Mouse (Mus musculus) left cerebral cortex, postnatal 4 days (tissue): ENCODE results near the gene Gnpat. TPM values are rescaled to one million over a fixed set of nuclear protein-coding genes. Genes with fewer than 3 reads are reported as not detected.

Source experiments
- DNase-seq: peaks from one replicate; pipeline ENCODE4 v3.0.0-alpha.2; 2022
- intact Hi-C: fragments of 180-260 bp; cut with DNase I; formaldehyde crosslinking; loops from one replicate; pipeline ENCODE4 v1.15.1; 2025
- total RNA-seq, 2 experiments: library from RNA; stranded (reverse); gene quantifications; 2 replicates each; pipeline ENCODE4 v1.2.3; 2021

Gnpat gene
- 10 to 100 TPM; 62.1 to 69.6 TPM for total RNA-seq

GRCm38 (mm10) chr8:124862321-124863162, at the start of gene Gnpat, which contains the start of gene 2810004N23Rik:
Gnpat (plus strand) TSS chr8:124863033.
2810004N23Rik (minus strand) TSS chr8:124863120.
- intact Hi-C loops = no loop called here
- DNase-seq = peak; percentile 96

GRCm38 (mm10) chr8:124813326-124813725, 49.5 kb upstream of the Gnpat start:
- DNase-seq = no peak
- intact Hi-C loops = no loop called here

GRCm38 (mm10) chr8:124815870-124816269, 47.0 kb upstream of the Gnpat start:
- intact Hi-C loops = no loop called here
- no peak for DNase-seq

GRCm38 (mm10) chr8:124816866-124817265, 46.0 kb upstream of the Gnpat start:
- DNase-seq = no peak
- intact Hi-C loops = no loop called here

- intact Hi-C loops = no loop called here
- DNase-seq = no peak
Measured at GRCm38 (mm10) chr8:124817361-124817760, 45.5 kb upstream of the Gnpat start.

GRCm38 (mm10) chr8:124819612-124820115, 43.2 kb upstream of the Gnpat start:
- no peak for DNase-seq
- intact Hi-C loops = no loop called here

- DNase-seq = no peak
- intact Hi-C loops = no loop called here
Measured at GRCm38 (mm10) chr8:124820125-124820524, 42.7 kb upstream of the Gnpat start.

- DNase-seq = no peak
- intact Hi-C loops = no loop called here
Measured at GRCm38 (mm10) chr8:124823497-124823896, 39.3 kb upstream of the Gnpat start.

- no peak for DNase-seq
- intact Hi-C loops = no loop called here
Measured at GRCm38 (mm10) chr8:124826658-124827057, 36.2 kb upstream of the Gnpat start.

GRCm38 (mm10) chr8:124827387-124827786, 35.4 kb upstream of the Gnpat start:
- intact Hi-C loops = no loop called here
- DNase-seq = peak; percentile 59

- intact Hi-C loops = no loop called here
- peak; percentile 39 for DNase-seq
Measured at GRCm38 (mm10) chr8:124828561-124829240, 34.1 kb upstream of the Gnpat start.

- DNase-seq = no peak
- intact Hi-C loops = no loop called here
Measured at GRCm38 (mm10) chr8:124830050-124830449, 32.8 kb upstream of the Gnpat start.

- intact Hi-C loops = no loop called here
- no peak for DNase-seq
Measured at GRCm38 (mm10) chr8:124831531-124831930, 31.3 kb upstream of the Gnpat start.

GRCm38 (mm10) chr8:124831941-124832340, 30.9 kb upstream of the Gnpat start:
- DNase-seq = no peak
- intact Hi-C loops = no loop called here

- no peak for DNase-seq
- intact Hi-C loops = no loop called here
Measured at GRCm38 (mm10) chr8:124833430-124834205, 29.2 kb upstream of the Gnpat start.

GRCm38 (mm10) chr8:124835848-124836247, 27.0 kb upstream of the Gnpat start:
- no peak for DNase-seq
- intact Hi-C loops = no loop called here

- intact Hi-C loops = no loop called here
- DNase-seq = no peak
Measured at GRCm38 (mm10) chr8:124836273-124836672, 26.6 kb upstream of the Gnpat start.

GRCm38 (mm10) chr8:124836907-124837306, 25.9 kb upstream of the Gnpat start:
- no peak for DNase-seq
- intact Hi-C loops = no loop called here

GRCm38 (mm10) chr8:124837956-124838355, 24.9 kb upstream of the Gnpat start:
- DNase-seq = no peak
- intact Hi-C loops = no loop called here

- intact Hi-C loops = no loop called here
- DNase-seq = no peak
Measured at GRCm38 (mm10) chr8:124839371-124839770, 23.5 kb upstream of the Gnpat start.

GRCm38 (mm10) chr8:124840900-124841299, 21.9 kb upstream of the Gnpat start:
- intact Hi-C loops = no loop called here
- DNase-seq = no peak
